Mouse (Mus musculus): ENCODE measurements around the gene Hoxb7.

GRCm38 (mm10) chr11:96309288-96309687, 22.9 kb downstream of the Hoxb7 start:
- peak; percentile 21; the same call in 1 of the 2 replicates for TF ChIP-seq CTCF (IDR thresholded peaks at IDR 0.05)
- TF ChIP-seq EP300 (IDR thresholded peaks at IDR 0.05) = peak; percentile 73; the same call in 1 of the 2 replicates

Measured in lung, postnatal 0 days (tissue).